Mouse (Mus musculus): ENCODE data around the gene Tent4a.

Gene Tent4a

GRCm38 (mm10) chr13:69522161-69522791, 12.1 kb downstream of the Tent4a start:
- peak; percentile 10; the same call in 1 of the 2 replicates for ATAC-seq (ENCODE audit: low TSS enrichment)

GRCm38 (mm10) chr13:69519137-69519536, 15.3 kb downstream of the Tent4a start:
- no peak for ATAC-seq (ENCODE audit: low TSS enrichment)

- no peak for ATAC-seq (ENCODE audit: low TSS enrichment)
These were observed 17.0 kb downstream of the Tent4a start for GRCm38 (mm10) chr13:69517445-69517844.

- peak; percentile 20; the same call in 1 of the 2 replicates for ATAC-seq (ENCODE audit: low TSS enrichment)
These were observed 19.3 kb downstream of the Tent4a start for GRCm38 (mm10) chr13:69515091-69515490.

GRCm38 (mm10) chr13:69509391-69510244, 24.8 kb downstream of the Tent4a start:
- ATAC-seq (ENCODE audit: low TSS enrichment), result peak; percentile 51

- ATAC-seq (ENCODE audit: low TSS enrichment), result no peak
These were observed 26.8 kb downstream of the Tent4a start for GRCm38 (mm10) chr13:69507666-69508065.

- ATAC-seq (ENCODE audit: low TSS enrichment), result no peak
These were observed 27.9 kb downstream of the Tent4a start for GRCm38 (mm10) chr13:69506341-69507086.

DNA sequence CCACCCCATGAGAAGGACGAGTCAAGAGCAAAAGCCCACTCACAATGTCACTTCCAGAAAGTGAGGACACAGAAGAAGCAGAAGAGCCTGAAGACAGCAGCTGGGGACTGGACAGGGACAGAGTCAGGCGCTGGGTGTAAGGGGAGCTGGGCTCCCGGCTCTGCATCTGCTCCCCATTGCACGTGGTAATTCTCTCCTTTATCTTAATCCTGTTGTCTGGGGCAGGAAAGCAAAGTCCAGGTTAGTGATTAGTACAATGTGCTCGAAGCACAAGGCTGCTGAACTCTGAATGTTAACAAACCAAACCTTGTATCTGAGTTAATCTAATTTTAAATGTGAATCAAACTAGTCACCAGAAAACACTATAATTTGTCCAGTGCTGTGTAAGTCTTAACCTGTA, 31.6 kb downstream of the Tent4a start:
- no peak for ATAC-seq (ENCODE audit: low TSS enrichment)

GRCm38 (mm10) chr13:69502157-69502750, 32.2 kb downstream of the Tent4a start:
- peak; percentile 20; the same call in 1 of the 2 replicates for ATAC-seq (ENCODE audit: low TSS enrichment)

GRCm38 (mm10) chr13:69498276-69498675, 36.1 kb downstream of the Tent4a start:
- no peak for ATAC-seq (ENCODE audit: low TSS enrichment)

DNA sequence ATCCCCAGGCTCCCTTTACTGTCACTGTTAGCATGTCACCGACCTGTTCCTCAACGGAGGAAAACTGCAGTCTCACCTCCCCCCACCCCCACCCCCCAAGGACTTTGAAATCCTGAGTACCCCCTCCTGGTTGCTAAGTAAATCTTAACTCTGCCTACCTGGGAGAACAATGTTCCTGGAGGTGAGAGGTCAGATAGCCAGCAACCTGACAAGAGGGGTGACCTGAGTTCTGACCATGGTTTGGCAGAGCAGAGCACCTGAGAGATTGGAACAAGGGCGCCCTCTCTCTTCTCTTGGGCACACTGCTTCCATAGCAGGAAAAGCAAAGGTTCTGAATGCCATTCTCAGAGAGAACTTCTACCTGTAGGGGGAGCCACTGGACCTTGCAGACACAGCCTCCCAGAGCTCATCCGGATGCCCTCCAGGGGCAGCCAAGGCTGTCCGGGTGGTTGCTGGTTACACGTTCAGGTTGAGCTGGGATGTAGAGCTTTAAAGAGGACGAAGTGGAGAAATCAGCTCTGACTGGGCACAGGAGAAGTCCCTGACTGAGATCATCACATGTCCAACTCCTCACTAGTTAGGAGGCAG, 41.4 kb downstream of the Tent4a start:
- peak; percentile 62 for ATAC-seq (ENCODE audit: low TSS enrichment)

DNA sequence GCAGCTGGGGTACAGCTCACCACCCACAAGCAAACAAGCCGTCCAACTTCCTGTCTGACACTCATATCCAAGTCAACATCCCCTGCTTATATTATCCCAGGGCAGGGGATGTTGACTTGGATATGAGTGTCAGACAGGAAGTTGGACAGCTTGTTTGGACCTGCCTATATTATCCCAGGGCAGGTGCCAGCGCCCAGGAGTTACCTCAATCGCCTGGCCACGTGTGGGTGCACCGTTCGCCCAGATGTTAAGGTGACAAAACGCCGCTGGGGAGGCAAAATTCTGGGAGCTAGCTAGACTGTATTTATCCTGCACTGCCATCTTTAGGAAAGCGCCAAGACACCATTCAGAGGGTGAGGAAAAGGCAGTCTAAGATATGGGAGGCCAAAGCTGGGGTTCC, 44.6 kb downstream of the Tent4a start:
- ATAC-seq (ENCODE audit: low TSS enrichment), result no peak

GRCm38 (mm10) chr13:69488565-69489255, 45.7 kb downstream of the Tent4a start:
- no peak for ATAC-seq (ENCODE audit: low TSS enrichment)

DNA sequence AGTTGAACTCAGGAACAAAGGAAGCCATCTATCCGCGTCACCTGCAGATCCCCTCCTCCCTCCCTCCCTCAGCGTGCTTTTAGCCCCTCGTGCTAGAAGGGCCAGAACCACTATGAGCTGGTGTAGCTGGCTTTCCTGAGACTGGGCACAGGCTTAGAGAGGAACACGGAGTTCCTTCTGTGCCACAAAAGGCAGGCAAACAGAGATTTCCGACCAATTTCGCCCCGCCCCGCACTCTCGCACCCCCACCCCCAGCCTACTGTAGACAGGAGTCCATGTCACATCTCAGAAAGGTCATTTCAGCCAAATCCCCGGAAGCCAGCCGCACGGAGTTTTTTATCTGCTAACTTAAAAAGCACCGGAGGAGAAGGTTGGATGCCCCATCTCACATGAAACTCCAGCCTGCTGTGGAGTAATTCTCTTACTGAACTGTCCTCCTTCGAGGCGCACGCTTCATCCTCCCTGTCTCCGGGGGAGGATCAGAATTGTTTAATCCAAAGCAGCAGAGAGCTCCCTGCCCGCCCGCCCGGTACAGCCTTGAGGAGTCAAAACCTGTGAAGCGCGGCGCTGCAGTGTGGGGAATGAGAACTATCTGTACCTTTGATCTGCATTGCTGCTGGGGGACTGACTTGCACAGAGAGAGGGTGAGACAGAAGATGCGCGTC, 46.7 kb downstream of the Tent4a start:
- ATAC-seq (ENCODE audit: low TSS enrichment), result peak; percentile 47

DNA sequence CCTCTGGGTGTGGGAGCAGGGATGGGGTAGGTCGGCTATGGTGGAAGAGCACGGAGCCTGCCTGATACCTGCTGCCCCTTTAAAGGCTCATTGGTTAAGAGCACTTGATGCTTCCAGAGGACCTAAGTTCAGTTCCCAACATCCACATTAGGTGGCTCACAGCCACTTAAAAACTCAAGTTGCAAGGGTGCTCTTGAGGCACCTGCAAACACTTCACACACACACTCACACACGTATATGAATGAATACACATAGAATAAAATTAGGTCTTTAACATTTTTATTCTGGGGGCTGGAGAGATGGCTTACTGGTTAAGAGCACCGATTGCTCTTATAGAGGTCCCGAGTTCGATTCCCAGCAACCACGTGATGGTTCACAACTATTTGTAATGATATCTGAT, 47.3 kb downstream of the Tent4a start:
- no peak for ATAC-seq (ENCODE audit: low TSS enrichment)

GRCm38 (mm10) chr13:69485833-69486232, 48.6 kb downstream of the Tent4a start:
- ATAC-seq (ENCODE audit: low TSS enrichment), result no peak

GRCm38 (mm10) chr13:69485326-69485725, 49.1 kb downstream of the Tent4a start:
- no peak for ATAC-seq (ENCODE audit: low TSS enrichment)

DNA sequence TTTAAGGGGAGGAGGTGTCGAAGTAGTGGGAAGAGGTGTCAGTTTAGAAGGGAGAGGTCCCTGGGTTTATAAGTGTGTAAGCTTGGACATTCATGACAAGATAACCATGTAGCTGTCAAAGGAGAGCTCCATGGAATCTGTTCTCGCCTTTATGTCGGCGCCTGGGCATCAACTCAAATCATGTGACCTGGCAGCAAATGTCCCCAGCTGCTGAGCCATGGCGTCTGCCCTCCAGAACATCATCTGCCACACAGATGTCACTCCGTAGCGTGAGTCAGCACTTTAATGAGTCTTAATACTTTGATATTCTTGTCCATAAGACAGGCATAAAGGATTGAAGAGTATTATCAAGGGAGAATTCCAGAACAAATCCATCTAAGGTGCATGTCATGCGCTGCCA, 51.7 kb downstream of the Tent4a start:
- no peak for ATAC-seq (ENCODE audit: low TSS enrichment)

- ATAC-seq (ENCODE audit: low TSS enrichment), result peak; percentile 77
These were observed 52.5 kb downstream of the Tent4a start for GRCm38 (mm10) chr13:69481634-69482505.
